Mouse (Mus musculus) embryonic facial prominence, embryonic 12.5 days (tissue): ENCODE measurements around the gene Tmem120b. TPM values are rescaled to one million over a fixed set of nuclear protein-coding genes. Genes with fewer than 3 reads are reported as not detected.
A peak's percentile ranks its signal among the peaks of the same experiment; 100 is the strongest.

Experiments
- ATAC-seq: fragments of 200-750 bp; cut with Nextera tagmentation; 2 replicates; pipeline ENCODE4 v1.8.0; 2017; ENCODE audit not compliant: insufficient number of reproducible peaks, insufficient read depth, low FRiP score, low TSS enrichment
- H3K27ac ChIP-seq: fragments of 300-500 bp; sonication (generic); 2 replicates; pipeline ENCODE4 v1.5.1; 2016; ENCODE audit warnings: mild to moderate bottlenecking
- H3K27me3 ChIP-seq: fragments of 300-500 bp; sonication (generic); 2 replicates; pipeline ENCODE4 v1.6.1; 2016; ENCODE audit warnings: mild to moderate bottlenecking, moderate library complexity
- H3K36me3 ChIP-seq: fragments of 300-500 bp; sonication (generic); 2 replicates; pipeline ENCODE4 v1.6.1; 2016; ENCODE audit warnings: mild to moderate bottlenecking
- H3K4me1 ChIP-seq: fragments of 300-500 bp; sonication (generic); 2 replicates; pipeline ENCODE4 v1.6.1; 2016
- H3K4me2 ChIP-seq: fragments of 300-500 bp; sonication (generic); replicated peaks from 2 replicates; pipeline ENCODE4 v1.6.1; 2016; ENCODE audit warnings: mild to moderate bottlenecking, moderate library complexity
- H3K4me3 ChIP-seq: fragments of 300-500 bp; sonication (generic); 2 replicates; pipeline ENCODE4 v1.5.1; 2016; ENCODE audit warnings: mild to moderate bottlenecking
- H3K9ac ChIP-seq: fragments of 300-500 bp; sonication (generic); 2 replicates; pipeline ENCODE4 v1.6.1; 2016; ENCODE audit warnings: mild to moderate bottlenecking, moderate library complexity
- H3K9me3 ChIP-seq: fragments of 300-500 bp; sonication (generic); 2 replicates; pipeline ENCODE4 v1.6.1; 2016; ENCODE audit warnings: mild to moderate bottlenecking, moderate library complexity
- WGBS: fragments of 180-500 bp; shearing (Covaris S2); methylation state at CpG from one replicate; pipeline ENCODE4 v1.1.7; 2016; 5-methylcytosine and 5-hydroxymethylcytosine counted together
- polyA plus RNA-seq: library from polyadenylated mRNA; unstranded; fragments of >200 nt; fragmentation: Nextera tagmentation; extraction: Ambion mirVana; gene quantifications from 2 replicates; pipeline ENCODE4 v1.2.1, GENCODE M21; 2016

Gene Tmem120b
- polyA plus RNA-seq, 1 experiment from 2014 or later, result 14.8 TPM

- Histone ChIP-seq H3K4me1 (peaks cover 71% of the 10 kb centered on the region), H3K36me3 (peaks cover 15% of the 10 kb centered on the region), H3K9me3 (no peaks in the 10 kb centered on the region), H3K4me3 (peak overlapping the region; percentile 33), H3K27ac (peak overlapping the region; percentile 100), H3K27me3 (no peaks in the 10 kb centered on the region), H3K4me2 (peak overlapping the region; percentile 30), H3K9ac (no peak overlapping the region; the same call in 1 of the 2 replicates)
- no peak for ATAC-seq
- 17% methylated on average over 18 of the region's 18 CpGs for whole genome bisulfite sequencing
Measured at GRCm38 (mm10) chr5:123133083-123133783, 65.0 kb downstream of the Tmem120b start.

- Histone ChIP-seq H3K36me3 (peaks cover 15% of the 10 kb centered on the region), H3K9me3 (no peaks in the 10 kb centered on the region), H3K4me1 (peaks cover 72% of the 10 kb centered on the region), H3K4me2 (peak overlapping the region; percentile 30), H3K27ac (peak overlapping the region; percentile 100), H3K27me3 (no peaks in the 10 kb centered on the region), H3K4me3 (peak overlapping the region; percentile 10; the same call in 1 of the 2 replicates), H3K9ac (no peak overlapping the region; the same call in 1 of the 2 replicates)
- ATAC-seq, result no peak
- 13% methylated on average over 7 of the region's 7 CpGs for WGBS
Measured at GRCm38 (mm10) chr5:123133784-123134143, 65.5 kb downstream of the Tmem120b start.

GRCm38 (mm10) chr5:123134186-123134874 lies 66.1 kb downstream of the Tmem120b start:
- Histone ChIP-seq H3K36me3 (peaks cover 15% of the 10 kb centered on the region), H3K27me3 (no peaks in the 10 kb centered on the region), H3K4me3 (peak overlapping the region; percentile 71), H3K9ac (no peak overlapping the region; the same call in 1 of the 2 replicates), H3K9me3 (no peaks in the 10 kb centered on the region), H3K4me1 (peaks cover 72% of the 10 kb centered on the region), H3K27ac (peak overlapping the region; percentile 100), H3K4me2 (peak overlapping the region; percentile 99)
- 41% methylated on average over 13 of the region's 13 CpGs for WGBS
- no peak for ATAC-seq

- peak overlapping the region; percentile 100 for H3K27ac ChIP-seq
- H3K9me3 ChIP-seq, result no peaks in the 10 kb centered on the region
- H3K4me2 ChIP-seq, result peak overlapping the region; percentile 99
- peak overlapping the region; percentile 71 for H3K4me3 ChIP-seq
- H3K4me1 ChIP-seq, result peaks cover 72% of the 10 kb centered on the region
- H3K9ac ChIP-seq, result peak overlapping the region; percentile 100
- peaks cover 15% of the 10 kb centered on the region for H3K36me3 ChIP-seq
- WGBS, result 18% methylated on average over 8 of the region's 8 CpGs
- no peaks in the 10 kb centered on the region for H3K27me3 ChIP-seq
- no peak for ATAC-seq
Measured at GRCm38 (mm10) chr5:123134875-123135382, 66.7 kb downstream of the Tmem120b start.

- H3K4me2 ChIP-seq, result peak overlapping the region; percentile 99
- peaks cover 11% of the 10 kb centered on the region; the same call in 1 of the 2 replicates for H3K36me3 ChIP-seq
- peak; percentile 2; the same call in 1 of the 2 replicates for ATAC-seq
- no peaks in the 10 kb centered on the region for H3K27me3 ChIP-seq
- peak overlapping the region; percentile 100 for H3K9ac ChIP-seq
- H3K4me1 ChIP-seq, result peaks cover 72% of the 10 kb centered on the region
- 2% methylated on average over 30 of the region's 30 CpGs for WGBS
- peak overlapping the region; percentile 71 for H3K4me3 ChIP-seq
- H3K9me3 ChIP-seq, result no peaks in the 10 kb centered on the region
- H3K27ac ChIP-seq, result peak overlapping the region; percentile 100
Measured at GRCm38 (mm10) chr5:123135471-123136360, 67.5 kb downstream of the Tmem120b start.

GRCm38 (mm10) chr5:123136361-123137043 lies 68.3 kb downstream of the Tmem120b start:
- 1% methylated on average over 13 of the region's 13 CpGs for WGBS

GRCm38 (mm10) chr5:123137044-123137909 lies 69.1 kb downstream of the Tmem120b start:
- Histone ChIP-seq H3K9me3 (no peaks in the 10 kb centered on the region), H3K36me3 (peaks cover 10% of the 10 kb centered on the region; the same call in 1 of the 2 replicates), H3K27me3 (no peaks in the 10 kb centered on the region), H3K4me1 (peaks cover 60% of the 10 kb centered on the region), H3K27ac (peak overlapping the region; percentile 100), H3K4me2 (peak overlapping the region; percentile 99), H3K9ac (peak overlapping the region; percentile 100), H3K4me3 (peak overlapping the region; percentile 71)
- no peak for ATAC-seq
- WGBS, result 3% methylated on average over 20 of the region's 20 CpGs

More at GRCm38 (mm10) chr5:123136361-123137043, 68.3 kb downstream of the Tmem120b start:
- Histone ChIP-seq H3K4me1 (peaks cover 68% of the 10 kb centered on the region), H3K36me3 (peaks cover 10% of the 10 kb centered on the region; the same call in 1 of the 2 replicates), H3K27me3 (no peaks in the 10 kb centered on the region), H3K4me3 (peak overlapping the region; percentile 71), H3K9me3 (no peaks in the 10 kb centered on the region), H3K4me2 (peak overlapping the region; percentile 99), H3K9ac (peak overlapping the region; percentile 100), H3K27ac (peak overlapping the region; percentile 100)
- peak; percentile 22; the same call in 1 of the 2 replicates for ATAC-seq

- Histone ChIP-seq H3K27ac (peak overlapping the region; percentile 100), H3K4me2 (peak overlapping the region; percentile 99), H3K4me1 (peaks cover 55% of the 10 kb centered on the region), H3K27me3 (no peaks in the 10 kb centered on the region), H3K9ac (peak overlapping the region; percentile 100), H3K9me3 (no peaks in the 10 kb centered on the region), H3K4me3 (peak overlapping the region; percentile 71), H3K36me3 (peaks cover 10% of the 10 kb centered on the region; the same call in 1 of the 2 replicates)
- ATAC-seq, result no peak
- WGBS, result 4% methylated on average over 6 of the region's 6 CpGs
Measured at GRCm38 (mm10) chr5:123137910-123138229, 69.7 kb downstream of the Tmem120b start.

- H3K4me1 ChIP-seq, result peaks cover 50% of the 10 kb centered on the region
- peak overlapping the region; percentile 100 for H3K9ac ChIP-seq
- H3K4me2 ChIP-seq, result peak overlapping the region; percentile 99
- no peaks in the 10 kb centered on the region for H3K27me3 ChIP-seq
- WGBS, result 2% methylated on average over 39 of the region's 40 CpGs
- peaks cover 10% of the 10 kb centered on the region; the same call in 1 of the 2 replicates for H3K36me3 ChIP-seq
- peak; percentile 18 for ATAC-seq
- no peaks in the 10 kb centered on the region for H3K9me3 ChIP-seq
- H3K4me3 ChIP-seq, result peak overlapping the region; percentile 71
- peak overlapping the region; percentile 100 for H3K27ac ChIP-seq
Measured at GRCm38 (mm10) chr5:123138230-123138911, 70.2 kb downstream of the Tmem120b start.
